Mouse (Mus musculus) ES-Bruce4 (cell line): ENCODE measurements around the gene Kcnd2.

Source experiments
- CTCF ChIP-seq: IDR thresholded peaks from one replicate; pipeline ENCODE4 v1.8.1; 2011; ENCODE audit warnings: low read depth, low read length
- EP300 ChIP-seq: IDR thresholded peaks from 2 replicates; pipeline ENCODE4 v1.6.1; 2011; ENCODE audit warnings: low read depth, low read length; ENCODE audit not compliant: insufficient read depth

- TF ChIP-seq EP300 (no peak), CTCF (no peak)
Observed at GRCm38 (mm10) chr6:21769447-21769809, 554.1 kb downstream of the Kcnd2 start.
